Mouse (Mus musculus) thymus, postnatal 10 days (tissue): ENCODE measurements around the gene Rab5a.
A peak's percentile ranks its signal among the peaks of the same experiment; 100 is the strongest.
"Not testable (repeated sequence)": the region's sequence is repeated elsewhere in the genome, so short reads cannot be mapped to it uniquely, and the experiment has no call there.

Experiments
- DNase-seq, 2 experiments: peaks; one replicate each; pipeline ENCODE4 v3.0.0; 2021; ENCODE audit warnings: low spot score in 2 of 2

Rab5a gene

GRCm38 (mm10) chr17:53478858-53479603 lies at the start of gene Rab5a:
TSS of gene Rab5a (plus strand) at chr17:53479234.
- DNase-seq: peak; percentile 99 to 100

- no peak for DNase-seq
These were observed 22.9 kb upstream of the Rab5a start for GRCm38 (mm10) chr17:53456152-53456551.

- DNase-seq: no peak
These were observed 22.3 kb upstream of the Rab5a start for GRCm38 (mm10) chr17:53456742-53457141.

- peak; percentile 56 to 66 for DNase-seq
These were observed 16.2 kb upstream of the Rab5a start, which contains the start of gene Efhb for GRCm38 (mm10) chr17:53462603-53463495. TSS of gene Efhb (minus strand) at chr17:53463321.

- DNase-seq: no peak
These were observed 15.6 kb upstream of the Rab5a start for GRCm38 (mm10) chr17:53463496-53463840.

- peak in 1 of 2 experiments; percentile 20 for DNase-seq
These were observed 13.5 kb upstream of the Rab5a start for GRCm38 (mm10) chr17:53465569-53465968.

GRCm38 (mm10) chr17:53468697-53469096 lies 10.3 kb upstream of the Rab5a start:
- no peak for DNase-seq

GRCm38 (mm10) chr17:53478066-53478857 lies 772 bp upstream of the Rab5a start:
- no peak for DNase-seq

GRCm38 (mm10) chr17:53479604-53480041 lies 589 bp downstream of the Rab5a start:
- DNase-seq: peak; percentile 42 to 51

- no peak for DNase-seq
These were observed 1.4 kb downstream of the Rab5a start for GRCm38 (mm10) chr17:53480433-53480832.

GRCm38 (mm10) chr17:53488291-53489006 lies 9.4 kb downstream of the Rab5a start:
- DNase-seq: no peak

- no peak for DNase-seq
These were observed 10.0 kb downstream of the Rab5a start for GRCm38 (mm10) chr17:53489007-53489378.

GRCm38 (mm10) chr17:53502966-53503365 lies 23.9 kb downstream of the Rab5a start:
- no peak for DNase-seq

- peak in 1 of 2 experiments; percentile 5 for DNase-seq
These were observed 33.4 kb downstream of the Rab5a start for GRCm38 (mm10) chr17:53512311-53512951.

- DNase-seq: no peak
These were observed 40.3 kb downstream of the Rab5a start for GRCm38 (mm10) chr17:53519364-53519763.

- no peak for DNase-seq
These were observed 41.5 kb downstream of the Rab5a start for GRCm38 (mm10) chr17:53520509-53520908.

GRCm38 (mm10) chr17:53528034-53528433 lies 49.0 kb downstream of the Rab5a start:
- DNase-seq: no peak

- no peak for DNase-seq
These were observed 52.1 kb downstream of the Rab5a start for GRCm38 (mm10) chr17:53531160-53531559.

GRCm38 (mm10) chr17:53532425-53532824 lies 53.4 kb downstream of the Rab5a start:
- no peak for DNase-seq

GRCm38 (mm10) chr17:53539351-53539750 lies 60.3 kb downstream of the Rab5a start, which contains the start of gene Pp2d1:
TSS of gene Pp2d1 (minus strand) at chr17:53539451.
- not testable (repeated sequence) for DNase-seq

- no peak for DNase-seq
These were observed 63.5 kb downstream of the Rab5a start for GRCm38 (mm10) chr17:53542536-53542935.
